Mouse (Mus musculus) stomach, postnatal 0 days (tissue): Measurements from ENCODE around the gene Sebox. TPM values are rescaled to one million over a fixed set of nuclear protein-coding genes. Genes with fewer than 3 reads are reported as not detected.

Experiments used
- ATAC-seq: fragments of 200-750 bp; cut with Nextera tagmentation; 2 replicates; pipeline ENCODE4 v1.8.0; 2017; ENCODE audit not compliant: low FRiP score, low TSS enrichment
- DNase-seq: peaks from one replicate; pipeline ENCODE4 v3.0.0-alpha.2; 2016; ENCODE audit warnings: low spot score
- H3K27ac ChIP-seq: fragments of 300-500 bp; sonication (generic); replicated peaks from 2 replicates; pipeline ENCODE4 v1.5.1; 2014; ENCODE audit warnings: mild to moderate bottlenecking, control low read depth
- H3K27me3 ChIP-seq: fragments of 300-500 bp; sonication (generic); 2 replicates; pipeline ENCODE4 v1.6.1; 2014; ENCODE audit warnings: low read length; ENCODE audit not compliant: control insufficient read depth, insufficient read depth
- H3K36me3 ChIP-seq: fragments of 300-500 bp; sonication (generic); 2 replicates; pipeline ENCODE4 v1.6.1; 2014; ENCODE audit warnings: low read length, mixed read lengths; ENCODE audit not compliant: control insufficient read depth, insufficient read depth
- H3K4me1 ChIP-seq: fragments of 300-500 bp; sonication (generic); replicated peaks from 2 replicates; pipeline ENCODE4 v1.6.1; 2014; ENCODE audit warnings: antibody characterized with exemption; ENCODE audit not compliant: control insufficient read depth, insufficient read depth
- H3K4me2 ChIP-seq: fragments of 300-500 bp; sonication (generic); replicated peaks from 2 replicates; pipeline ENCODE4 v1.6.1; 2014; ENCODE audit warnings: low read depth, mild to moderate bottlenecking, control low read depth, moderate library complexity
- H3K4me3 ChIP-seq: fragments of 300-500 bp; sonication (generic); 2 replicates; pipeline ENCODE4 v1.5.1; 2014; ENCODE audit warnings: low read depth, low read length, control low read depth
- H3K9ac ChIP-seq: fragments of 300-500 bp; sonication (generic); 2 replicates; pipeline ENCODE4 v1.6.1; 2014; ENCODE audit warnings: mild to moderate bottlenecking, low read length, control low read depth, mixed read lengths
- H3K9me3 ChIP-seq: fragments of 300-500 bp; sonication (generic); 2 replicates; pipeline ENCODE4 v1.6.1; 2016; ENCODE audit warnings: low read length; ENCODE audit not compliant: control insufficient read depth
- CTCF ChIP-seq: IDR thresholded peaks from 2 replicates; pipeline ENCODE4 v1.5.1; 2016; ENCODE audit warnings: antibody characterized with exemption, low read depth, mild to moderate bottlenecking, moderate library complexity
- EP300 ChIP-seq: optimal IDR thresholded peaks from 2 replicates; pipeline ENCODE3; 2016; ENCODE audit warnings: antibody characterized with exemption
- WGBS: fragments of 180-500 bp; shearing (Covaris S2); extraction: QIAGEN DNeasy Blood & Tissue Kit; methylation state at CpG from one replicate; pipeline ENCODE4 v1.1.7; 2014; 5-methylcytosine and 5-hydroxymethylcytosine counted together
- polyA plus RNA-seq: library from polyadenylated mRNA; unstranded; fragments of >200 nt; fragmentation: Nextera tagmentation; extraction: Ambion mirVana; gene quantifications from 2 replicates; pipeline ENCODE4 v1.2.1, GENCODE M21; 2015

The Sebox gene
- polyA plus RNA-seq, 1 experiment from 2014 or later: 0.10 TPM

DNA sequence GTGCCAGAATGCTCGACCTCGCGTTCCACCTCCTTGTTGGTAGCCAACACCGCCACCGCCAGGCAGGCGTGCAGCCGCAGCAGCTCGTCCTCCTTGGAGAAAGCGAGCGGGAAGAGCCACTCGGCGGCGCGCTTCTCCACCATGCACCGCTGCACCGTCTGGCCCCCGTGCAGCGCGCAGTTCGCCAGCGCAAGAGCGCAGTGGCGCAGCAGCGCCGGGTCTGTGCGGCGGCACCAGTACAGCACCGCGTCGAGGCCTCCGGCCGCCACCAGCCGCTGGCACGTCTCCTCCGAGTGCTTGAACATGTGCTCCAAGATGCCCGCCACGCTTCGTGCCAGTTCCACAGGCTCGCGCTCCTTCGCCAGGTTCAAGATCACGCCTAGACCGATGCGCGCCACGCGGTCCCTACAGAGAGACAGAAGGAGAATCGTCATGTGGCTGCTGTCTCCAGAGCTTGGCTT lies 12.4 kb upstream of the Sebox start:
- H3K27ac ChIP-seq: no peak overlapping the region
- WGBS: 9% methylated on average over 48 of the region's 48 CpGs
- H3K9ac ChIP-seq: no peak overlapping the region
- ATAC-seq (no peak), DNase-seq (peak; percentile 23)
- TF ChIP-seq EP300 (no peak), CTCF (peak; percentile 54)
- H3K9me3 ChIP-seq: no peaks in the 10 kb centered on the region
- peak overlapping the region; percentile 8; the same call in 1 of the 2 replicates for H3K4me3 ChIP-seq
- H3K4me2 ChIP-seq: peak overlapping the region; percentile 27
- no peaks in the 10 kb centered on the region for H3K4me1 ChIP-seq
- H3K27me3 ChIP-seq: peaks cover 13% of the 10 kb centered on the region; the same call in 1 of the 2 replicates
- H3K36me3 ChIP-seq: no peaks in the 10 kb centered on the region

DNA sequence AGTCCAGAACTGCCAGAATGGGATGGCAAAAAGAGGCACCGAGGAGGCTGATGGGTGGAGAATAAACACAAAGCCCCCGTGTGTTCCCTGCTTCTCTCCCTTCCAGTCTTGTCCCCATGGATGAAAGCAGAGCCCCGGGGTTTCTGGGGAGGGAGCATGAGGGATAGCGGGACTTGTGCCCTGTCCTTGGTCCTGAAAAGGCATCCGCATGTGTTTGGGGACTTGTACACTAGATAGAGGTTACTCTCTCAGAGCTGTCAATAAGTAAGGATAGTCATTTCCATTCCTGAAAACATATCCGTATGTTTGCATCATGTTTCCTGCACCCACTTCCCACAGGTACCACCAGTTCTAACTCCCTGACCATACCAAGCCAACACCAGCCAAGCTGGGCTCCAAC lies 7.3 kb upstream of the Sebox start:
- Histone ChIP-seq H3K4me2 (no peak overlapping the region), H3K27me3 (peaks cover 7% of the 10 kb centered on the region; the same call in 1 of the 2 replicates), H3K27ac (no peak overlapping the region), H3K4me3 (no peak overlapping the region), H3K9ac (no peak overlapping the region), H3K9me3 (no peaks in the 10 kb centered on the region), H3K4me1 (no peaks in the 10 kb centered on the region; the same call in 1 of the 2 replicates), H3K36me3 (no peaks in the 10 kb centered on the region)
- peak; percentile 46 for DNase-seq
- TF ChIP-seq EP300 (no peak), CTCF (no peak)
- WGBS: 5% methylated on average over 6 of the region's 6 CpGs
- ATAC-seq: no peak

DNA sequence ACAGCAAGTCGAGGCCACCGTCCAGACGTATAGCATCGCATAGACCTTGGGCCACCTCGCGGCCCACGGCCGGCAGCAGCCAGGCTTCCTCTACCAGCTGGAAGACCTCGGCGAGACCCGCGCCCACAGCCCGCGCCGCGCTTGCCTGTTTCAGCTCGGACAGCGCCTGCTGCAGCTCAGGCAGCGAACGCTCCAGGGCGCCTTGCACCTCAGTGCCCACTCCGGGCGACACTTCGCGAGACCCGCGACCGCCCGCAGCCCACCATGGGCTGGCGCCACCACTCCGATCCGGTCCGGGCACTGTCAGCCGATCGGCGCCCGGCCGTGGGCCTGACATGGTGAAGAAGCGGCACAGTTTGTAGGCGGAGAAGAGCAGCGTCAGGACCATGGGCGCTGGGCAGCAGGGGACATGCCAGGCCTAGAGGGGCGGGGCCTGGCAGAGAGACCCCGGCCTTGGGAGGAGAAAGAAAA lies 6.1 kb upstream of the Sebox start:
- Histone ChIP-seq H3K4me1 (no peaks in the 10 kb centered on the region; the same call in 1 of the 2 replicates), H3K9me3 (no peaks in the 10 kb centered on the region), H3K27me3 (0 out of 2 replicates have a peak, but pooled peaks cover 5% of the 10 kb centered on the region), H3K27ac (no peak overlapping the region), H3K4me3 (peak overlapping the region; percentile 40), H3K9ac (peak overlapping the region; percentile 41; the same call in 1 of the 2 replicates), H3K4me2 (peak overlapping the region; percentile 71), H3K36me3 (no peaks in the 10 kb centered on the region)
- WGBS: 0% methylated on average over 43 of the region's 44 CpGs
- TF ChIP-seq EP300: no peak
- TF ChIP-seq CTCF: no peak
- peak; percentile 34 for DNase-seq
- ATAC-seq: no peak

DNA sequence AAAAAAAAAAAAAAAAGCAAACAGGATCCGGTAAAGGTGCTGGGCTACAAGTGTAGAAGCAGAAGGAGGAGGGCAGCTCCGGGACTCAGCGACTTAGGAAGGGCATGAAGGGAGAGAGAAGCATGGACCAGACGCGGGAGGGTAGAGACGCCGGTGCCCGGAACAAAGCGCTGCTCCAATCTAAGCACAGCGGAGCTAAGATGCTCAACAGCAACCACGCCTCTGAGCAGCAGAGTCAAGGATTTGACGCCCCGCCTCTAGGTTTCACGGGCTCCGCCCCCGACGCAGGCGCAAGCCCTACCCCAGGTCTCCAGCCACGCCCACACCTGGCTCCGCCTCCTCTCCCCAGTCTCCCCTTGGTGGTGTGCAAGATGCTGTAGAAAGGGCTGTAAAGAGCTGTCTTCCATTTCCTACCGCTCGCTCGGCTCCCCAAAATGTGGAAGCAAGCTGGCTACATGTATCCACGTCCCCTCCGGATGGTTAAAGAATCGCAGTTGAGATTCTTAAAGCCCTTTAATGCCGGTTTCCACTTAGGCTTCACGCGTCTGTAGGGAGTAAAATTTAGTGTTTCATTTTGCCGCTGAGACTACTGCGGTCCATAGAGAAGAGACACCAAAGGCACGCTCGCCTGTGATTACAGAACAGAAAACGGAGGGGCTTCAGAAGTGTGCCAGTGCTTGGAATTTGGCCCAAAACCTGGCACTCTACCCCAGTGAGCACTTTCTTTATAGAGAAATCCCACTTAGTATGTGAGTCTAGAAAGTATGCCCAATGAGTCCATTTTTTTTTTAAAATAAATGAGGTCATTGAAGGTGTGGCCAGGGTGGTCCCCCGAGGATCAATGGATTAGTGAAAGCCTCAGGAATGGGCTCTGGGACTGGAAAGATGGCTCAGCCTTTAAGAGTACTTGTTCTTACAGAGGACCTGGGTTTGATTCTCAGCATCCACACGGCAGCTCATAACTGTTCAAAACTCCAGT lies 5.4 kb upstream of the Sebox start, which contains the start of gene Sarm1:
Gene Sarm1, minus strand, starts transcription at position 211 of the 979 bp plus-strand sequence.
- Histone ChIP-seq H3K4me2 (peak within 1 kb of the TSS; percentile 71), H3K4me1 (no peaks in the 10 kb centered on the region; the same call in 1 of the 2 replicates), H3K4me3 (peak within 1 kb of the TSS; percentile 40), H3K27me3 (0 out of 2 replicates have a peak, but pooled peaks cover 5% of the 10 kb centered on the region), H3K9me3 (no peaks in the 10 kb centered on the region), H3K36me3 (no peaks in the 10 kb centered on the region), H3K27ac (0 out of 2 replicates have a peak within 1 kb of the TSS, but pooled peaks have one; percentile 13), H3K9ac (peak within 1 kb of the TSS; percentile 41; the same call in 1 of the 2 replicates)
- 3% methylated on average over 36 of the region's 36 CpGs for WGBS
- TF ChIP-seq CTCF: 0 out of 2 replicates have a peak, but pooled peaks have one; percentile 18
- no peak for TF ChIP-seq EP300
- DNase-seq: peak; percentile 95
- peak; percentile 95 for ATAC-seq

DNA sequence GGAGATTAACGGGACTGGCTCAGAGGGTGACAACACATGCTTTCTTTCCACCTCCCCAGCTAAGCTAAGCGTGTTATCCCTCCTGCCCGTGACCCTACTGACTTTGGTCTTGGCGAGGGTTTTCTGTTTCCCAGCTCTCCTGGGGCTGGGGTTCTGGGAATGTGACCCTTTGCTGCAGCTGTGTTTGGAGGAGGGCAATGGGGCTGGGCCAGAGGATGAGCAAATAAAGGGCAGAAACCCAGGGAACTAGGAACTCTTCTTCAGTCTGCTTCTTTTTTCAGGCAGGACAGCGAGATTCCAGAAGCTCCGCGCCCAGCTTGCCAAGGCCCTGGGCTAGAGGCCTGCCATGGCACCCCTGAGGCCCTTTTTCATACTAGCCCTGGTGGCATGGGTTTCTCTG lies 4.2 kb upstream of the Sebox start, which contains the start of gene Vtn:
Gene Vtn, plus strand, starts transcription at position 88 of the 400 bp plus-strand sequence.
- peak within 1 kb of the TSS; percentile 40 for H3K4me3 ChIP-seq
- H3K4me1 ChIP-seq: no peaks in the 10 kb centered on the region; the same call in 1 of the 2 replicates
- no peak for ATAC-seq
- H3K4me2 ChIP-seq: peak within 1 kb of the TSS; percentile 71
- H3K36me3 ChIP-seq: no peaks in the 10 kb centered on the region
- 0 out of 2 replicates have a peak within 1 kb of the TSS, but pooled peaks have one; percentile 13 for H3K27ac ChIP-seq
- H3K9ac ChIP-seq: no peak within 1 kb of the TSS
- H3K9me3 ChIP-seq: no peaks in the 10 kb centered on the region
- no peak for TF ChIP-seq CTCF
- no peak for TF ChIP-seq EP300
- 52% methylated on average over 7 of the region's 7 CpGs for WGBS
- no peak for DNase-seq
- 0 out of 2 replicates have a peak, but pooled peaks cover 5% of the 10 kb centered on the region for H3K27me3 ChIP-seq
